Mouse (Mus musculus): ENCODE data around the gene Gatb.

DNA sequence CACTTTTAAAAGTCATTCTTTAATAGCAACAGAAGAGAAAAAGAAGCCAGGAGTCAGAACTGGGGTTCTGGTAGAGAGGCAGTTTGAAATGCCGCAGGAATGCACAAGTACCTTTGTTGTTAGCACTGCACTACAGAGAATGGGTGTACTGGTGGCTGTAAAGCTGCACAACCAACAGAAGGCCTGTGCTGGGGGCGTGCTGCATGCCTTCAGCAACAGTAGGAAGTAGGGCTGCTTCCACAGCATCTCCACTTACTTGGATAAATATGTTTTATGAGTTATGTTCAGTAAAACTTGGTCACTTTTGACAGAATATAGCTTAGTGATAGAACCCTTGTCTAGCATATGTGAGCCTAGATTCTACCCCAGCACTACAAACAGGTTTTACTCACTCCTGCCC, 33.8 kb downstream of the Gatb start:
- no peak for TF ChIP-seq CTCF (IDR thresholded peaks at IDR 0.05; ENCODE audit: low read depth, low read length)
- no peak for TF ChIP-seq POLR2A (IDR thresholded peaks at IDR 0.05; ENCODE audit: borderline replicate concordance, low read depth, low read length)

All from bone marrow macrophage, adult 2 months (primary cell).